Mouse (Mus musculus) lung, postnatal 0 days (tissue): ENCODE data around the gene 2300009A05Rik.

Experiments used
- CTCF ChIP-seq: IDR thresholded peaks from 2 replicates; pipeline ENCODE4 v1.5.1; 2016; ENCODE audit warnings: antibody characterized with exemption, mild to moderate bottlenecking
- EP300 ChIP-seq: IDR thresholded peaks from 2 replicates; pipeline ENCODE4 v1.6.1; 2016; ENCODE audit warnings: antibody characterized with exemption, mild to moderate bottlenecking, control low read depth

GRCm38 (mm10) chr9:63420396-63420795 is 21.4 kb upstream of the 2300009A05Rik start:
- TF ChIP-seq CTCF: no peak
- no peak for TF ChIP-seq EP300
